ENCODE assay signal across 8 mouse cellular contexts in the genomic region with DNA sequence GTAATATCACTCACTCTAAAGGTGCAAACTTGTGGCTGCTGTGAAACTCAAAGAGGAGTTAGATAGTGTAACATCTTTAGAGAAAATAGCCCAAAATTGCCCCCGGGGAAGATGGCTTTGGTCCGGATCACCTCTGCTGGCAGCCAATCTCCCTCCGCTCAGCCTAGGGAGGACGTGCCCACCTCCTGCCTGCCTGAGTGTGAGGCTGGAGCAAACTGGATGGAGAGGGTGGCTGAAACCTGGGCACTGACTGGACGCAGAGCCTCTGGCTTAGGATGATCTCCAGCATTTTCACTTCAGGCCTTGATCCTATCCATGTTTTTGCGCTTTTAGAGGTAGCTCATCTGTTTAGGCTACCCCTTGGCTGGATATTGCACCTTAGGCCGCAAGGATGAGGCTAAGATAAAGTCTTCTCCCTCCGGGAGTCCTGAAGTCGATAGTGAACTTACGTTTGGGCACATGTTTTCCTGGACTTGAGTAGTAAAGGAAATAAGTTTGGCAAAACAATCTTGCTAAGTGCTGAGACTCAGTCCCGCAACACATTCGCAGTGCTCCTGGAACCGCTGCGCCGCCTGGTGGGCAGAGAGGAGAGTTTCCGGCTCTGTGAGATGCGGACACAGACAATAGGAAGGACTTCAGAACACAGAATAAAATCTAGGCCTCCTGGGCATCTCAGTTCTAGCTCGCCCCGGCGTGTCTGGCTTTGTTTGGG. TPM values are rescaled to one million over a fixed set of nuclear protein-coding genes. Genes with fewer than 3 reads are reported as not detected.
DNase-seq lines count a peak whose midpoint lies in the region; ATAC-seq and TF ChIP-seq lines count a peak whose summit lies in the region.

No protein-coding gene starts in this region.

- TF ChIP-seq CTCF in hindbrain, postnatal 0 days (IDR thresholded peaks at IDR 0.05; ENCODE audit: low read depth), result peak; percentile 94

- no peak for ATAC-seq in hindbrain, postnatal 0 days
- ATAC-seq in megakaryocyte-erythroid progenitor cell, adult 5-6 weeks (replicated peaks; ENCODE audit: low FRiP score, low TSS enrichment, poor library complexity, severe bottlenecking), result peak; percentile 88

- H3K9me3 ChIP-seq in hindbrain, postnatal 0 days (ENCODE audit: low read length), result no peaks in the 10 kb centered on the region

- H3K27me3 ChIP-seq in hindbrain, postnatal 0 days (ENCODE audit: insufficient read depth, low read length), result no peaks in the 10 kb centered on the region

- peak; percentile 91 for DNase-seq in R1 (ENCODE audit: low read depth, low spot score)
- peak; percentile 89 to 93 for DNase-seq in cerebellum, postnatal 25 days
- peak; percentile 88 for DNase-seq in gastrocnemius, postnatal 10 days
- DNase-seq in hindbrain, postnatal 0 days (ENCODE audit: low spot score), result peak; percentile 91
- peak; percentile 83 to 88 for DNase-seq in left cerebral cortex, postnatal 25 days (ENCODE audit: low spot score in 2 of 2)
- peak; percentile 84 to 90 for DNase-seq in right cerebral cortex, postnatal 10 days (ENCODE audit: low spot score in 2 of 2)
- peak; percentile 92 for DNase-seq in urinary bladder, postnatal 25 days (ENCODE audit: low spot score)

- no peaks in the 10 kb centered on the region for H3K36me3 ChIP-seq in hindbrain, postnatal 0 days (ENCODE audit: insufficient read depth, low read length)

- H3K27ac ChIP-seq in hindbrain, postnatal 0 days, result no peak overlapping the region

- no peak overlapping the region for H3K9ac ChIP-seq in hindbrain, postnatal 0 days (replicated peaks; ENCODE audit: low read length)

- peak overlapping the region; percentile 89 for H3K4me2 ChIP-seq in hindbrain, postnatal 0 days (ENCODE audit: low read depth, low read length)

- intact Hi-C loops in left cerebral cortex, postnatal 25 days (cut with DNase I), result loop anchor here (1.0 kb wide), 1 partner anchor 31 kb away; no protein-coding TSS in a partner anchor

- 11% methylated on average over 20 of the region's 20 CpGs for WGBS in hindbrain, postnatal 0 days

- H3K4me1 ChIP-seq in hindbrain, postnatal 0 days (ENCODE audit: insufficient read depth, low read length), result peaks cover 14% of the 10 kb centered on the region; the same call in 1 of the 2 replicates

- peak overlapping the region; percentile 49 for H3K4me3 ChIP-seq in hindbrain, postnatal 0 days (ENCODE audit: low read length)

RNA-seq across cellular contexts. Expression of a gene that starts 0.8 kb away (rescaled TPM):
- 10 to 100 TPM; 21.1 to 26.3 TPM for total RNA-seq in gastrocnemius, postnatal 10 days (2021)
- 3.9 and 5.9 TPM in 2 replicates for total RNA-seq in hindbrain, postnatal 0 days (2014; rRNA removed)
- polyA plus RNA-seq in hindbrain, postnatal 0 days (2015; fragmentation: Nextera tagmentation; extraction: Ambion mirVana), result 7.4 and 10.9 TPM in 2 replicates
- 1 to 10 TPM; 4.1 to 5.2 TPM for total RNA-seq in left cerebral cortex, postnatal 25 days (2021)
- total RNA-seq in megakaryocyte-erythroid progenitor cell, adult 5-6 weeks (2014; fragmentation: Nextera tagmentation), result not detected in 2 replicates
- total RNA-seq in megakaryocyte-erythroid progenitor cell, adult 5-6 weeks (2017), result not detected in 2 replicates

RNA-seq across cellular contexts. Expression of a gene that starts 11.4 kb away (rescaled TPM):
- 10 to 100 TPM; 19.0 to 28.7 TPM for total RNA-seq in gastrocnemius, postnatal 10 days (2021)
- 30.1 and 30.8 TPM in 2 replicates for total RNA-seq in hindbrain, postnatal 0 days (2014; rRNA removed)
- polyA plus RNA-seq in hindbrain, postnatal 0 days (2015; fragmentation: Nextera tagmentation; extraction: Ambion mirVana), result 47.2 and 49.1 TPM in 2 replicates
- total RNA-seq in left cerebral cortex, postnatal 25 days (2021), result 10 to 100 TPM; 32.1 to 37.4 TPM
- total RNA-seq in megakaryocyte-erythroid progenitor cell, adult 5-6 weeks (2014; fragmentation: Nextera tagmentation), result 35.4 and 66.5 TPM in 2 replicates
- total RNA-seq in megakaryocyte-erythroid progenitor cell, adult 5-6 weeks (2017), result 31.4 and 50.3 TPM in 2 replicates

RNA-seq across cellular contexts. Expression of a gene that starts 22.6 kb away (rescaled TPM):
- total RNA-seq in gastrocnemius, postnatal 10 days (2021), result 10 to 100 TPM; 47.4 to 54.9 TPM
- total RNA-seq in hindbrain, postnatal 0 days (2014; rRNA removed), result 295 and 347 TPM in 2 replicates
- 95.5 and 97.8 TPM in 2 replicates for polyA plus RNA-seq in hindbrain, postnatal 0 days (2015; fragmentation: Nextera tagmentation; extraction: Ambion mirVana)
- total RNA-seq in left cerebral cortex, postnatal 25 days (2021), result 10 to 100 TPM; 47.8 to 48.1 TPM
- total RNA-seq in megakaryocyte-erythroid progenitor cell, adult 5-6 weeks (2014; fragmentation: Nextera tagmentation), result 44.2 and 75.7 TPM in 2 replicates
- total RNA-seq in megakaryocyte-erythroid progenitor cell, adult 5-6 weeks (2017), result 30.1 and 90.9 TPM in 2 replicates

RNA-seq across cellular contexts. Expression of a gene that starts 35.6 kb away (rescaled TPM):
- total RNA-seq in gastrocnemius, postnatal 10 days (2021), result under 1 TPM; 0.70 to 0.86 TPM
- total RNA-seq in hindbrain, postnatal 0 days (2014; rRNA removed), result 97.9 and 101 TPM in 2 replicates
- 42.9 and 49.8 TPM in 2 replicates for polyA plus RNA-seq in hindbrain, postnatal 0 days (2015; fragmentation: Nextera tagmentation; extraction: Ambion mirVana)
- 10 to 100 TPM; 89.8 to 94.3 TPM for total RNA-seq in left cerebral cortex, postnatal 25 days (2021)
- not detected in 2 replicates for total RNA-seq in megakaryocyte-erythroid progenitor cell, adult 5-6 weeks (2014; fragmentation: Nextera tagmentation)
- total RNA-seq in megakaryocyte-erythroid progenitor cell, adult 5-6 weeks (2017), result not detected in 2 replicates

RNA-seq across cellular contexts. Expression of a gene that starts 36.0 kb away (rescaled TPM):
- total RNA-seq in gastrocnemius, postnatal 10 days (2021), result 10 to 100 TPM; 78.1 to 93.1 TPM
- 74.9 and 111 TPM in 2 replicates for total RNA-seq in hindbrain, postnatal 0 days (2014; rRNA removed)
- polyA plus RNA-seq in hindbrain, postnatal 0 days (2015; fragmentation: Nextera tagmentation; extraction: Ambion mirVana), result 250 and 268 TPM in 2 replicates
- 10 to 100 TPM; 69.2 to 69.4 TPM for total RNA-seq in left cerebral cortex, postnatal 25 days (2021)
- total RNA-seq in megakaryocyte-erythroid progenitor cell, adult 5-6 weeks (2014; fragmentation: Nextera tagmentation), result 127 and 147 TPM in 2 replicates
- total RNA-seq in megakaryocyte-erythroid progenitor cell, adult 5-6 weeks (2017), result 119 and 124 TPM in 2 replicates
